Mouse (Mus musculus) lung, postnatal 0 days (tissue): ENCODE data around the gene Nrbp1. TPM values are rescaled to one million over a fixed set of nuclear protein-coding genes. Genes with fewer than 3 reads are reported as not detected.

Source experiments
- ATAC-seq: fragments of 200-750 bp; cut with Nextera tagmentation; 2 replicates; pipeline ENCODE4 v1.8.0; 2017; ENCODE audit warnings: moderate library complexity
- DNase-seq: peaks from one replicate; pipeline ENCODE4 v3.0.0-alpha.2; 2016; ENCODE audit warnings: low spot score
- H3K27ac ChIP-seq: fragments of 300-500 bp; sonication (generic); 2 replicates; pipeline ENCODE4 v1.5.1; 2014; ENCODE audit warnings: antibody characterized with exemption, mild to moderate bottlenecking, low read length, mixed read lengths
- H3K27me3 ChIP-seq: fragments of 300-500 bp; sonication (generic); replicated peaks from 2 replicates; pipeline ENCODE4 v1.6.1; 2014; ENCODE audit warnings: low read length, mixed read lengths; ENCODE audit not compliant: insufficient read depth
- H3K36me3 ChIP-seq: fragments of 300-500 bp; sonication (generic); 2 replicates; pipeline ENCODE4 v1.6.1; 2014; ENCODE audit warnings: low read length, mixed read lengths; ENCODE audit not compliant: insufficient read depth
- H3K4me1 ChIP-seq: fragments of 300-500 bp; sonication (generic); 2 replicates; pipeline ENCODE4 v1.6.1; 2014; ENCODE audit warnings: antibody characterized with exemption, low read depth, low read length, mixed read lengths; ENCODE audit not compliant: insufficient read depth
- H3K4me2 ChIP-seq: fragments of 300-500 bp; sonication (generic); replicated peaks from 2 replicates; pipeline ENCODE4 v1.6.1; 2014; ENCODE audit warnings: low read depth, mild to moderate bottlenecking, low read length, moderate library complexity, mixed read lengths
- H3K4me3 ChIP-seq: fragments of 300-500 bp; sonication (generic); 2 replicates; pipeline ENCODE4 v1.5.1; 2014; ENCODE audit warnings: low read depth, low read length
- H3K9ac ChIP-seq: fragments of 300-500 bp; sonication (generic); replicated peaks from 2 replicates; pipeline ENCODE4 v1.6.1; 2014; ENCODE audit warnings: low read depth, mild to moderate bottlenecking
- H3K9me3 ChIP-seq: fragments of 300-500 bp; sonication (generic); 2 replicates; pipeline ENCODE4 v1.6.1; 2016; ENCODE audit warnings: low read length, mixed read lengths
- CTCF ChIP-seq: IDR thresholded peaks from 2 replicates; pipeline ENCODE4 v1.5.1; 2016; ENCODE audit warnings: antibody characterized with exemption, mild to moderate bottlenecking
- EP300 ChIP-seq: IDR thresholded peaks from 2 replicates; pipeline ENCODE4 v1.6.1; 2016; ENCODE audit warnings: antibody characterized with exemption, mild to moderate bottlenecking, control low read depth
- WGBS: fragments of 180-500 bp; shearing (Covaris S2); extraction: QIAGEN DNeasy Blood & Tissue Kit; methylation state at CpG from one replicate; pipeline ENCODE4 v1.1.7; 2014; 5-methylcytosine and 5-hydroxymethylcytosine counted together
- polyA plus RNA-seq: library from polyadenylated mRNA; unstranded; fragments of >200 nt; fragmentation: Nextera tagmentation; extraction: Ambion mirVana; gene quantifications from 2 replicates; pipeline ENCODE4 v1.2.1, GENCODE M21; 2015

Nrbp1 gene
- polyA plus RNA-seq, 1 experiment from 2014 or later: 131 TPM

- Histone ChIP-seq H3K27me3 (no peaks in the 10 kb centered on the region), H3K9me3 (no peaks in the 10 kb centered on the region), H3K27ac (no peak overlapping the region), H3K9ac (no peak overlapping the region), H3K4me1 (no peaks in the 10 kb centered on the region; the same call in 1 of the 2 replicates), H3K36me3 (peaks cover 50% of the 10 kb centered on the region), H3K4me3 (no peak overlapping the region), H3K4me2 (no peak overlapping the region)
- 86% methylated on average over 16 of the region's 16 CpGs for WGBS
- DNase-seq (no peak), ATAC-seq (no peak)
- TF ChIP-seq CTCF: no peak
- TF ChIP-seq EP300: no peak
Measured at GRCm38 (mm10) chr5:31194486-31195485, 45.9 kb upstream of the Nrbp1 start.

- ATAC-seq (no peak), DNase-seq (no peak)
- Histone ChIP-seq H3K4me1 (peaks cover 2% of the 10 kb centered on the region; the same call in 1 of the 2 replicates), H3K36me3 (peaks cover 51% of the 10 kb centered on the region), H3K9me3 (no peaks in the 10 kb centered on the region), H3K9ac (no peak overlapping the region), H3K27me3 (no peaks in the 10 kb centered on the region), H3K4me2 (no peak overlapping the region), H3K27ac (no peak overlapping the region), H3K4me3 (no peak overlapping the region)
- WGBS: 91% methylated on average over 4 of the region's 4 CpGs
- no peak for TF ChIP-seq CTCF
- no peak for TF ChIP-seq EP300
Measured at GRCm38 (mm10) chr5:31195671-31196070, 45.0 kb upstream of the Nrbp1 start.

GRCm38 (mm10) chr5:31196207-31196606 lies 44.5 kb upstream of the Nrbp1 start:
- ATAC-seq: no peak
- Histone ChIP-seq H3K4me3 (no peak overlapping the region), H3K27me3 (no peaks in the 10 kb centered on the region)

GRCm38 (mm10) chr5:31197072-31197471 lies 43.6 kb upstream of the Nrbp1 start:
- H3K4me1 ChIP-seq: peaks cover 6% of the 10 kb centered on the region; the same call in 1 of the 2 replicates
- no peaks in the 10 kb centered on the region for H3K27me3 ChIP-seq
- no peak overlapping the region for H3K9ac ChIP-seq
- H3K36me3 ChIP-seq: peaks cover 45% of the 10 kb centered on the region
- no peak overlapping the region for H3K4me3 ChIP-seq
- ATAC-seq (no peak), DNase-seq (no peak)
- H3K9me3 ChIP-seq: no peaks in the 10 kb centered on the region
- no peak for TF ChIP-seq CTCF
- TF ChIP-seq EP300: no peak
- 93% methylated on average over 12 of the region's 12 CpGs for WGBS
- no peak overlapping the region for H3K27ac ChIP-seq
- no peak overlapping the region for H3K4me2 ChIP-seq

More at GRCm38 (mm10) chr5:31196207-31196606, 44.5 kb upstream of the Nrbp1 start:
- H3K9me3 ChIP-seq: no peaks in the 10 kb centered on the region
- H3K36me3 ChIP-seq: peaks cover 45% of the 10 kb centered on the region
- no peak overlapping the region for H3K27ac ChIP-seq
- 90% methylated on average over 10 of the region's 10 CpGs for WGBS
- H3K9ac ChIP-seq: no peak overlapping the region
- no peak overlapping the region for H3K4me2 ChIP-seq
- peaks cover 6% of the 10 kb centered on the region; the same call in 1 of the 2 replicates for H3K4me1 ChIP-seq
- no peak for TF ChIP-seq CTCF
- no peak for TF ChIP-seq EP300
- no peak for DNase-seq

- no peak overlapping the region for H3K9ac ChIP-seq
- H3K4me1 ChIP-seq: peaks cover 12% of the 10 kb centered on the region; the same call in 1 of the 2 replicates
- no peaks in the 10 kb centered on the region for H3K9me3 ChIP-seq
- H3K4me2 ChIP-seq: no peak overlapping the region
- DNase-seq: no peak
- ATAC-seq: no peak
- no peak overlapping the region for H3K4me3 ChIP-seq
- H3K27me3 ChIP-seq: no peaks in the 10 kb centered on the region
- 68% methylated on average over 9 of the region's 9 CpGs for WGBS
- no peak for TF ChIP-seq EP300
- TF ChIP-seq CTCF: no peak
- no peak overlapping the region for H3K27ac ChIP-seq
- H3K36me3 ChIP-seq: peaks cover 48% of the 10 kb centered on the region
Measured at GRCm38 (mm10) chr5:31198170-31198569, 42.5 kb upstream of the Nrbp1 start.

- no peak for TF ChIP-seq CTCF
- no peak for TF ChIP-seq EP300
Measured at GRCm38 (mm10) chr5:31198616-31199320, 41.9 kb upstream of the Nrbp1 start.

More at GRCm38 (mm10) chr5:31198616-31199320, 41.9 kb upstream of the Nrbp1 start:
- no peak for ATAC-seq
- Histone ChIP-seq H3K4me3 (no peak overlapping the region), H3K9ac (no peak overlapping the region), H3K27me3 (no peaks in the 10 kb centered on the region), H3K9me3 (no peaks in the 10 kb centered on the region), H3K36me3 (peaks cover 51% of the 10 kb centered on the region), H3K4me2 (no peak overlapping the region), H3K4me1 (peaks cover 12% of the 10 kb centered on the region; the same call in 1 of the 2 replicates), H3K27ac (no peak overlapping the region)
- DNase-seq: no peak
- WGBS: 82% methylated on average over 5 of the region's 5 CpGs
